Mouse (Mus musculus) heart, embryonic 10.5 days (tissue): ENCODE results near the gene Poll. TPM values are rescaled to one million over a fixed set of nuclear protein-coding genes. Genes with fewer than 3 reads are reported as not detected.
A peak's percentile ranks its signal among the peaks of the same experiment; 100 is the strongest.

Experiments
- DNase-seq: peaks from one replicate; pipeline ENCODE4 v3.0.0-alpha.2; 2017; ENCODE audit warnings: low spot score
- H3K27ac ChIP-seq: fragments of 300-500 bp; sonication (generic); 2 replicates; pipeline ENCODE4 v1.5.1; 2016; ENCODE audit warnings: mild to moderate bottlenecking
- H3K27me3 ChIP-seq: fragments of 300-500 bp; sonication (generic); 2 replicates; pipeline ENCODE4 v1.6.1; 2016; ENCODE audit warnings: mild to moderate bottlenecking; ENCODE audit not compliant: poor library complexity, insufficient read depth, severe bottlenecking
- H3K36me3 ChIP-seq: fragments of 300-500 bp; sonication (generic); 2 replicates; pipeline ENCODE4 v1.6.1; 2016; ENCODE audit warnings: mild to moderate bottlenecking, moderate library complexity
- H3K4me1 ChIP-seq: fragments of 300-500 bp; sonication (generic); 2 replicates; pipeline ENCODE4 v1.6.1; 2016; ENCODE audit warnings: mild to moderate bottlenecking
- H3K4me3 ChIP-seq: fragments of 300-500 bp; sonication (generic); 2 replicates; pipeline ENCODE4 v1.5.1; 2016; ENCODE audit warnings: mild to moderate bottlenecking, moderate library complexity
- H3K9me3 ChIP-seq: fragments of 300-500 bp; sonication (generic); 2 replicates; pipeline ENCODE4 v1.6.1; 2016; ENCODE audit warnings: mild to moderate bottlenecking, moderate library complexity
- WGBS: fragments of 180-500 bp; shearing (Covaris S2); methylation state at CpG from one replicate; pipeline ENCODE4 v1.1.7; 2016; 5-methylcytosine and 5-hydroxymethylcytosine counted together
- polyA plus RNA-seq: library from polyadenylated mRNA; unstranded; fragments of >200 nt; fragmentation: Nextera tagmentation; extraction: Ambion mirVana; gene quantifications from 2 replicates; pipeline ENCODE4 v1.2.1, GENCODE M21; 2016

Gene Poll
- polyA plus RNA-seq, 1 experiment from 2014 or later = 19.2 TPM

- Histone ChIP-seq H3K27me3 (no peaks in the 10 kb centered on the region), H3K36me3 (peaks cover 12% of the 10 kb centered on the region)
Observed at GRCm38 (mm10) chr19:45587509-45588292, 27.4 kb upstream of the Poll start.

GRCm38 (mm10) chr19:45586850-45587249 lies 26.5 kb upstream of the Poll start:
- Histone ChIP-seq H3K4me1 (peaks cover 31% of the 10 kb centered on the region), H3K27ac (no peak overlapping the region), H3K4me3 (no peak overlapping the region), H3K27me3 (no peaks in the 10 kb centered on the region), H3K9me3 (no peaks in the 10 kb centered on the region), H3K36me3 (peaks cover 10% of the 10 kb centered on the region)
- no peak for DNase-seq
- WGBS = 45% methylated on average over 3 of the region's 3 CpGs

More at GRCm38 (mm10) chr19:45587509-45588292, 27.4 kb upstream of the Poll start:
- Histone ChIP-seq H3K27ac (no peak overlapping the region), H3K4me1 (peaks cover 25% of the 10 kb centered on the region; the same call in 1 of the 2 replicates), H3K4me3 (no peak overlapping the region), H3K9me3 (no peaks in the 10 kb centered on the region)
- 65% methylated on average over 6 of the region's 6 CpGs for WGBS
- DNase-seq = no peak

- no peak overlapping the region for H3K4me3 ChIP-seq
- DNase-seq = no peak
- no peak overlapping the region for H3K27ac ChIP-seq
- peaks cover 14% of the 10 kb centered on the region; the same call in 1 of the 2 replicates for H3K36me3 ChIP-seq
- H3K27me3 ChIP-seq = no peaks in the 10 kb centered on the region
- no peaks in the 10 kb centered on the region for H3K9me3 ChIP-seq
- 68% methylated on average over 9 of the region's 9 CpGs for WGBS
- peaks cover 39% of the 10 kb centered on the region for H3K4me1 ChIP-seq
Observed at GRCm38 (mm10) chr19:45584856-45585620, 24.7 kb upstream of the Poll start.

GRCm38 (mm10) chr19:45583136-45583535 lies 22.8 kb upstream of the Poll start:
- no peak overlapping the region for H3K4me3 ChIP-seq
- no peaks in the 10 kb centered on the region for H3K9me3 ChIP-seq
- peak overlapping the region; percentile 36; the same call in 1 of the 2 replicates for H3K27ac ChIP-seq
- 84% methylated on average over 6 of the region's 6 CpGs for WGBS
- peaks cover 24% of the 10 kb centered on the region for H3K36me3 ChIP-seq
- peaks cover 57% of the 10 kb centered on the region for H3K4me1 ChIP-seq
- DNase-seq = no peak
- H3K27me3 ChIP-seq = 0 out of 2 replicates have a peak, but pooled peaks cover 9% of the 10 kb centered on the region

- H3K4me1 ChIP-seq = peaks cover 64% of the 10 kb centered on the region
- WGBS = 26% methylated on average over 8 of the region's 8 CpGs
- no peak for DNase-seq
- no peak overlapping the region for H3K4me3 ChIP-seq
- H3K27ac ChIP-seq = peak overlapping the region; percentile 19; the same call in 1 of the 2 replicates
- no peaks in the 10 kb centered on the region for H3K9me3 ChIP-seq
- H3K27me3 ChIP-seq = 0 out of 2 replicates have a peak, but pooled peaks cover 18% of the 10 kb centered on the region
- H3K36me3 ChIP-seq = peaks cover 33% of the 10 kb centered on the region
Observed at GRCm38 (mm10) chr19:45582161-45582560, 21.8 kb upstream of the Poll start.

GRCm38 (mm10) chr19:45581257-45581656 lies 20.9 kb upstream of the Poll start:
- Histone ChIP-seq H3K36me3 (peaks cover 40% of the 10 kb centered on the region), H3K27me3 (0 out of 2 replicates have a peak, but pooled peaks cover 19% of the 10 kb centered on the region), H3K4me1 (peaks cover 66% of the 10 kb centered on the region), H3K9me3 (no peaks in the 10 kb centered on the region), H3K4me3 (no peak overlapping the region), H3K27ac (no peak overlapping the region)
- 57% methylated on average over 3 of the region's 3 CpGs for WGBS
- DNase-seq = no peak

GRCm38 (mm10) chr19:45580235-45580634 lies 19.9 kb upstream of the Poll start:
- no peak overlapping the region for H3K4me3 ChIP-seq
- no peaks in the 10 kb centered on the region for H3K9me3 ChIP-seq
- peaks cover 69% of the 10 kb centered on the region for H3K4me1 ChIP-seq
- WGBS = 71% methylated on average over 12 of the region's 12 CpGs
- 0 out of 2 replicates have a peak, but pooled peaks cover 19% of the 10 kb centered on the region for H3K27me3 ChIP-seq
- peaks cover 40% of the 10 kb centered on the region for H3K36me3 ChIP-seq
- no peak for DNase-seq
- H3K27ac ChIP-seq = peak overlapping the region; percentile 42; the same call in 1 of the 2 replicates

- WGBS = 73% methylated on average over 7 of the region's 7 CpGs
- Histone ChIP-seq H3K27me3 (0 out of 2 replicates have a peak, but pooled peaks cover 21% of the 10 kb centered on the region), H3K27ac (0 out of 2 replicates have a peak overlapping the region, but pooled peaks have one; percentile 32), H3K4me1 (peaks cover 77% of the 10 kb centered on the region), H3K4me3 (no peak overlapping the region), H3K36me3 (peaks cover 40% of the 10 kb centered on the region), H3K9me3 (no peaks in the 10 kb centered on the region)
- no peak for DNase-seq
Observed at GRCm38 (mm10) chr19:45579416-45579815, 19.1 kb upstream of the Poll start.

- Histone ChIP-seq H3K27ac (no peak overlapping the region), H3K27me3 (0 out of 2 replicates have a peak, but pooled peaks cover 21% of the 10 kb centered on the region), H3K4me3 (no peak overlapping the region), H3K9me3 (no peaks in the 10 kb centered on the region), H3K36me3 (peaks cover 40% of the 10 kb centered on the region), H3K4me1 (peaks cover 81% of the 10 kb centered on the region)
- 83% methylated on average over 12 of the region's 12 CpGs for WGBS
- DNase-seq = no peak
Observed at GRCm38 (mm10) chr19:45578976-45579375, 18.6 kb upstream of the Poll start.

- Histone ChIP-seq H3K9me3 (no peaks in the 10 kb centered on the region), H3K4me3 (no peak overlapping the region), H3K4me1 (peaks cover 85% of the 10 kb centered on the region), H3K36me3 (peaks cover 49% of the 10 kb centered on the region), H3K27me3 (peaks cover 31% of the 10 kb centered on the region; the same call in 1 of the 2 replicates), H3K27ac (0 out of 2 replicates have a peak overlapping the region, but pooled peaks have one; percentile 8)
- 67% methylated on average over 14 of the region's 14 CpGs for WGBS
- no peak for DNase-seq
Observed at GRCm38 (mm10) chr19:45577141-45577750, 16.9 kb upstream of the Poll start.

- peak; percentile 87 for DNase-seq
- Histone ChIP-seq H3K9me3 (no peaks in the 10 kb centered on the region), H3K4me3 (peak overlapping the region; percentile 20), H3K27me3 (peaks cover 34% of the 10 kb centered on the region; the same call in 1 of the 2 replicates), H3K27ac (peak overlapping the region; percentile 75), H3K36me3 (peaks cover 45% of the 10 kb centered on the region), H3K4me1 (peaks cover 75% of the 10 kb centered on the region)
- 3% methylated on average over 8 of the region's 8 CpGs for whole genome bisulfite sequencing
Observed at GRCm38 (mm10) chr19:45575632-45576001, 15.3 kb upstream of the Poll start.

- no peaks in the 10 kb centered on the region for H3K9me3 ChIP-seq
- peaks cover 34% of the 10 kb centered on the region; the same call in 1 of the 2 replicates for H3K27me3 ChIP-seq
- 36% methylated on average over 19 of the region's 19 CpGs for WGBS
- H3K36me3 ChIP-seq = peaks cover 42% of the 10 kb centered on the region
- H3K4me3 ChIP-seq = peak overlapping the region; percentile 20; the same call in 1 of the 2 replicates
- H3K4me1 ChIP-seq = peaks cover 70% of the 10 kb centered on the region
- H3K27ac ChIP-seq = peak overlapping the region; percentile 75
- DNase-seq = no peak
Observed at GRCm38 (mm10) chr19:45574941-45575631, 14.8 kb upstream of the Poll start.
